Mouse (Mus musculus) CD4-positive, CD25-positive, alpha-beta regulatory T cell, adult 2 months (primary cell): ENCODE measurements around the gene Selenom.

Source experiments
- DNase-seq: peaks from one replicate; pipeline ENCODE4 v3.0.0-alpha.2; 2012; ENCODE audit warnings: low read depth, low spot score

Gene Selenom

GRCm38 (mm10) chr11:3529476-3530252 lies 15.2 kb downstream of the Selenom start:
- no peak for DNase-seq

- no peak for DNase-seq
Measured at GRCm38 (mm10) chr11:3530731-3531130, 16.2 kb downstream of the Selenom start.

- DNase-seq = no peak
Measured at GRCm38 (mm10) chr11:3531634-3532033, 17.1 kb downstream of the Selenom start.

- DNase-seq = no peak
Measured at GRCm38 (mm10) chr11:3532101-3532931, 17.8 kb downstream of the Selenom start.

- DNase-seq = no peak
Measured at GRCm38 (mm10) chr11:3533406-3533932, 19.0 kb downstream of the Selenom start.

GRCm38 (mm10) chr11:3534956-3535355 lies 20.5 kb downstream of the Selenom start:
- DNase-seq = no peak

- DNase-seq = peak; percentile 94
Measured at GRCm38 (mm10) chr11:3535406-3535986, 21.0 kb downstream of the Selenom start.

GRCm38 (mm10) chr11:3536082-3536481 lies 21.6 kb downstream of the Selenom start:
- DNase-seq = no peak

GRCm38 (mm10) chr11:3536745-3537333 lies 22.4 kb downstream of the Selenom start:
- no peak for DNase-seq

- peak; percentile 17 for DNase-seq
Measured at GRCm38 (mm10) chr11:3537711-3538110, 23.2 kb downstream of the Selenom start.

- DNase-seq = no peak
Measured at GRCm38 (mm10) chr11:3538341-3538740, 23.9 kb downstream of the Selenom start.

GRCm38 (mm10) chr11:3539111-3539825 lies 24.8 kb downstream of the Selenom start:
- peak; percentile 68 for DNase-seq

GRCm38 (mm10) chr11:3539826-3540196 lies 25.3 kb downstream of the Selenom start:
- DNase-seq = no peak

GRCm38 (mm10) chr11:3540451-3541085 lies 26.1 kb downstream of the Selenom start, which contains the start of gene Smtn:
Smtn (minus strand) TSS chr11:3540612.
- DNase-seq = no peak

- no peak for DNase-seq
Measured at GRCm38 (mm10) chr11:3541932-3542331, 27.4 kb downstream of the Selenom start.

- no peak for DNase-seq
Measured at GRCm38 (mm10) chr11:3543001-3543400, 28.5 kb downstream of the Selenom start.

GRCm38 (mm10) chr11:3544409-3544808 lies 29.9 kb downstream of the Selenom start:
- DNase-seq = no peak

GRCm38 (mm10) chr11:3545531-3546241 lies 31.2 kb downstream of the Selenom start:
- DNase-seq = no peak

- no peak for DNase-seq
Measured at GRCm38 (mm10) chr11:3546242-3546562, 31.7 kb downstream of the Selenom start.

GRCm38 (mm10) chr11:3547047-3547446 lies 32.6 kb downstream of the Selenom start:
- DNase-seq = no peak
